Mouse (Mus musculus): ENCODE data around the gene Irf2bpl.

DNA sequence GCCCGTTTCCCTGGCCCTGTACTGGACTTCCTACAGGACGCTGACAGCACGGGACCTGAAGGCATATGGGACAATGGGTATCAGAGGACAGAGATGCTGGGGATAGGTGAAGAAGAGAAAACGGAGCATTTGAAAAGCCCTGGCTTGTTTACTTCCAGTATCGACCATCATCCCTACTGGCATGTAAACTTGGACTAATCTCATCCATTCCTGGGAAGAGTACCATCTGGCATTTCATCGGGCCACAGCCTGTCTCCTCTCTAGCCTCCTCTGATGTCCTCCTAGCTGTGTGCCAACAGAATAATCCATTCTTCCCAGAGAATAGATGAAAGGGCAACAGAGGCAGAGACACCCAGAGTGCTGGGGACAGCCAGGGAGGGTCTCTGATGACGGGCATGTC is 31.0 kb upstream of the Irf2bpl start:
- TF ChIP-seq POLR2A (IDR thresholded peaks at IDR 0.05; ENCODE audit: extremely low read depth, insufficient read depth, low read length) (no peak), CTCF (IDR thresholded peaks at IDR 0.05; ENCODE audit: low read depth, low read length) (no peak)
